Mouse (Mus musculus) ovary, postnatal 36 days (tissue): ENCODE measurements at regions not wholly inside any gene's neighbourhood (a gene's known extent, or its start where the extent isn't known, plus 50 kb on each side); places are given as distances from the start of the nearest gene placed in this dataset.

ENCODE experiments used
- DNase-seq: peaks from one replicate; pipeline ENCODE4 v3.0.0; 2022; ENCODE audit warnings: low spot score, mixed read lengths

DNA sequence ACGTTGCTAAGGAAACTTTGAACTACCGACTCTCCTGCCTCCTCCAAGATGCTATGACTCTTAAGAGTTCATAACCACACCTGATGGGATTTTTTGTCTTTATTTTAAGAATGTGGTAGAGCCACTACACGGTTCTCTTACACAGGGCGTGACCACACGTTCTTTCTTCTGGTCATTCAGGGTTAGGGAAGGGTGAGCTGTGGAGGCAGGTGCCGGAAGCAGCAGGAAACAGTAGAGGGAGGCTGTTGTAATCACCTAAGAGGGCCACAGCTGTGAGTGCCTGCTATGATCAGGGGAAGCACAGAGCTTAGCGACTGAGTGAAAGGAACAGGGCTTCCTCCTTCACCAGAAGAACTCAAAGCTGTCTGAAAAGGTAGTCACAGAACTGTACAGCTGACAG lies 50.6 kb upstream of the Larp1 start:
- no peak for DNase-seq

DNA sequence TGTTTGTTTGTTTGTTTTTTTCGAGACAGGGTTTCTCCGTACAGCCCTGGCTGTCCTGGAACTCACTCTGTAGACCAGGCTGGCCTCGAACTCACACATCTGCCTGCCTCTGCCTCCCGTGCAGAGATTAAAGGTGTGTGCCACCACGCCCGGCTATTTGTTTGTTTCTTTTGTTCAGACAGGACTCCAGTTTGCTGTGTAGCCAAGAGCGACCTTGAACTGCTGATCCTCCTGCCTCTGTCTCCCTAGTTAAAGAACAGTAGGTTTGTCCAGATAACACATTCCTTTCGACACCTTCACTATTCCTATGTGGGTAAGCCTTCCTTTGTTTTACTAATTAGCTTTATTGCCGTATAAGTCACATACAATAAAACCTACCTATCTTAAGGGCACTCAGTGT lies 52.0 kb upstream of the Larp1 start:
- DNase-seq, result no peak

DNA sequence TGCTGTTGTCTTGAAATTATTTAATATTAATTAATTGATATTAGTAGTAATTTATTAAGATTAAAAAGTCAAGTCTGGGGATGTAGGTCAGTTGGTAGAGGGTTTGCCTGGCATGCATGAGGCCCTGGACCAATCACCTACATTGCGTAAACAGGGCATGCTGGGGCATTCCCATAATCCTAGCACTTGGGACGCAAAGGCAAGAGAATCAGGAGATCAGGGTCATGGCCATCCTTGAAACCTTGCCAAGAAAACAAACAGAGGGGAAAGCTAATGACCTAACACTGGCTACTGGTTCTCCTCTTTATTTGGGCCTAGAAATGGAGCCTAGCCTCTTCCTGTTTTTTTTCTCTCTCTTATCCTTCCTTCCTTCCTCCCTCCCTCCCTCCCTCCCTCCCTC lies 52.8 kb upstream of the Larp1 start:
- no peak for DNase-seq

DNA sequence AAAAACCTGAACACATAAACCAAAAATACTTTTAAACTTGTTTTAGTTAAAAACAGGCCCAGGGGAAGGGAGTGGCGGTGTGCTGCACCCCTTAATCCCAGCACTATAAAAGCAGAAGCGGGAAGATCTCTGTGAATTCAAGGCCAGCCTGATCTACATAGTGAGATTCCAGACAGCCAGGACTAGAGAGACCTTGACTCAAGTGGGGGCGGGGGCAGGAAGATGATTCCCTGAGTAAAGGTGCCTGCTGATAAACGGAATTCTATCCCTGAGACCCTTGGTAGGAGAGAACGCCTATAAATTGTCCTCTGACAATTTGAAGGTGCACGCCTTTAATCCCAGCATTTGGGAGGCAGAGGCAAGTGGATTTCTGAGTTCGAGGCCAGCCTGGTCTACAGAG lies 53.4 kb upstream of the Larp1 start:
- DNase-seq, result no peak

DNA sequence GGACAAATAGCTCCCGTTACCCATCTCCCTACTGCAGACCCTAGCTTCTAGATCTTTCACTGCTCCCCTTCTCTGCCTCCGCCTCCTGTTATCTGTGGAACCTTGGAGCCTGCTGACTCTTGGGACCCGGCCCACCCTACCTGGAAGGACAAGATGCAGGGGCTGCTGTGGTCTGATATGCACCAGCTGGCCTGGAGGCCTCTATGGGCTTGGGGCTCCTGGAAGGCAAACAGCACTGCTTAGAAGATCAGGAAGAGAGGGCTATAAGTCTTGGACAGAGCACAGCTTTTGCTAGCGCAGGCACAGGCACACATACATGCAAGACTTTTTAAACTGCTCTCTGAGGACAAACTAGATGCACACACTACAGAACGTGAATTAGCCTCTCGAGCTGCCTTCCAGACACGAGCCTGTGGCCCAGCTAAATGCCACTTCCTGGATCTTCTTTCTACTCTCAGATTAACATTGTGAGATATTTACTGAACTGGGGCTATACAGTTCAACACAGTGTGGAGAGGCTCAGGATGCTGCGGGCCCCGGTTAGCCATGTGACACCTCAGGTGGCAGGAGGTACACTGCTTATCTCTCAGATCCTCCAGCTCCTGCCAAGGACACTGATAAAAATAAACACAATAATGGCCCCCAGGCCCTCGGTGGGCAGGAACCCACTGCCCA lies 54.2 kb upstream of the Larp1 start:
- DNase-seq, result no peak

DNA sequence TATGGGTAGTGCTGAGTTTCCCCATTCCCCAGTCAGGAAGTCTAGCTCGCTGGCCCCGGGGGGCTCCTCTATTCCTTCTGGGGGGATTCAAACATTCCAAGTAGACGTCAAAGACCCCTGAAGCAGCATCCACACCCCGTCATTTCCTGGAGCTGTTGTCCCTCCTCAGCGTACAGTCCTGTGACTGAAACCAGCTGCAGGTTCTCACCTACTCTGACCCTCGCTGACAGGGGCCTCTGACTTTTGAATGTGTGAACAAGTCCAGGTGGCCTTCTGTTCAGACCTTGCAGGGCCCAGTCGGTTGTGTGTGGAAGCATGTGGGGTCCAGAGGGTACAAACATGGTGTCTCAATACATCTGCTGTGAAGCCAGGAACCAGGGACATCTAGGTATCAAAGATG lies 55.2 kb upstream of the Larp1 start:
- DNase-seq, result no peak

DNA sequence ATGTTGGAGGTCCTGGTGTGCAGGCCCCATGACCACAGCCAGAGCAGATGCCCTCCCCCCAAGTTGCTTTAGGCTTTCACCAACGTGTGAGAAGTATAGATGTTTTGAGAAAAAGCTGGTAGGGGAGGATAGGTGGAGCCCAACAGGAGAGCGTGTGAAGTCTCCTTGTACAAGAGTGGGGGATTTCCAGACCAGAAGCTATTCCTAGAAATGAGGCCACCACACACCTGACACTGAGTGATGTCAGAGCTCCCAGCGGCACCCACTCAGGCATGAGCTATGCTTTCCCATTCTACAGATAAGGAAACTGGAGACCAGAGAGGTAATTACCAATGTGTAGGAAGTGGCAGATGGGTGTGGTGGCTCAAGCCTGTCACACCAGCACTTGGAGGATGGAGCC lies 56.2 kb upstream of the Larp1 start:
- DNase-seq, result no peak

DNA sequence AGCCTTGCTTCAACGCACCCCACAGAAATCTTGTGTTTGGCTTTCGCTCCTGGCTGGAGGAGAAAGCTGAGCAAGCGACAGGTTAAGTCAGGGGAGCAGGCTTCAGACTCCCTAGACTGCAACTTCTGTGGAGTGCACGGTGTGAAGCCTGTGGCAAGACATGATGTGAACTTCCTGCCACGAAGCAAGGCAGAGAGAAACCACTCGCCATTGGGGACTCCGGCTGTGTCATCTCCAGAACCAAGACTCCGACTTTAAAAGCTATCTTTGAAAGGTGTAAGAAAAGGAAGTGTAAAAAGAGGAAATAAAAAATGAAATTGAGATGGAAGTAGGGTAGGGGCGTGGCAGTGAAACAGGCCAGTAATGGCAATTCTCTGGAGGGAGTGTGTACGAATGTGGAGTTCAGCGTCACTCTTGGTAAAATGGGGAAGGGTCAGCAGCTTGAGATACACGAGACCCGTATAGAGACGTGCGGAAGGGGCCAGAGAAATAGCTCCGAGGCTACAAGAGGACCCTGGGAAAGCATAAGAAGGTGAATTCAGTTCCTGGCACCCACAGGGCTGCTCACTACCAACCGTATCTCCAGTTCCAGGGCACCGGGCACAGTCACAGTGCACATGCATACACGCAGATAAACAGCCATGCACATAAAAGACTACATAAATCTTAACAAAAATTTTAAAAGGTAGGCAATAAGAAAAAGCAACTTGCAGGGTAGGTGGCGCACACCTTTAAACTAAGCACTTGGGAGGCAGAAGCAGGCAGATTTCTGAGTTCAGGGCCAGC lies 57.1 kb upstream of the Larp1 start:
- DNase-seq, result no peak

DNA sequence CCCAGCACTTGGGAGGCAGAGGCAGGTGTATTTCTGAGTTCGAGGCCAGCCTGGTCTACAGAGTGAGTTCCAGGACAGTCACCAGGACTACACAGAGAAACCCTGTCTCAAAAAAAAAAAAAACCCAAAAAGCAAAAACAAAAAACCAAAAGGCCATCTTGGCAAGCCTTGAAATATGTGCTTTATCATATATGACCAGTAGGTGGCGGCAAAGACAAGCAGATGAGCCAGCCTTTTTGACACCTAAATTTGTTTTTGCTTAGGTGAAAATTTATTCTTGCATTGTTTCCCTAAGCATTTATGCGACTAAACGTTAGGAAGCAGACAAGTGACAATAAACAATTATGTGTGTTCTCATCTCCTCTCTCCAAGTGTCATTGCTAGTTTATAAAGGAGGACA lies 57.9 kb upstream of the Larp1 start:
- DNase-seq, result no peak

DNA sequence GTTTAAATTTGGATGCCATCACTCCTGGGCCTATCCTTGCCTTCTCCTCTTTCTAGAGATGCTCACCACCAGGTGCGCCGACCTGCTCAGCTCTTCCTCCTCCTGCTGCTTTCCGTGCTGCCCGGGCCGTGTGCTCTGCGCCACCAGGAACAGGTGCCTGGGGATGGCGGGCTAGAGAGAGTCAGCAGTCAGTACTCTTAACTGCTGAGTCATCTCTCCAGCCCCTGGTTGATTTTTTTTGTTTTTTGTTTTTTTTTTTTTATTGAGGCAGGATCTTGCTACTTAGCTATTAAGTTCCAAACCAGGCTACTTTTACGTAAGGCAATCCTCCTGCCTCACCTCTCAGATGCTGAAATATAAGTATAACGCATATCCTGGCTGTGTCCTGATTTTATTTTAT lies 59.8 kb upstream of the Larp1 start:
- DNase-seq, result no peak

DNA sequence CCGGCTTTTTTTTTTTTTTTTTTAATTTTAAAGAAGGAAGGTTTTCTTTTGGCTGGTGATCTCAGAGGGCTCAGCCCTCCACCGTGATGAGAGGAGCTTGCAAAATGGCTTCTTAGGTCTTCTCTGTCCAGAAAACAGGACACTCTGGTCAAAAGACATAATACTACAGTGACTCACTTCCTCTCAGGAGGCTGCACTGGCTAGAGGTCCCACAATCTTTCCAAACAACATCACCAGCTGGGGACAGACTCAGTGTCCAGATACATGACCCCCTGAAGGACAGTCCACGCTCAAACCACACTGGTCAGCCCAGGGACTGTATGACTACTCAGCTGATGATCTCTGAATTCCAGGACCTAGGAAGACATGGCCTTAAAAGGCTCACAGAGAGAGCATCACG lies 61.5 kb upstream of the Larp1 start:
- DNase-seq, result no peak

DNA sequence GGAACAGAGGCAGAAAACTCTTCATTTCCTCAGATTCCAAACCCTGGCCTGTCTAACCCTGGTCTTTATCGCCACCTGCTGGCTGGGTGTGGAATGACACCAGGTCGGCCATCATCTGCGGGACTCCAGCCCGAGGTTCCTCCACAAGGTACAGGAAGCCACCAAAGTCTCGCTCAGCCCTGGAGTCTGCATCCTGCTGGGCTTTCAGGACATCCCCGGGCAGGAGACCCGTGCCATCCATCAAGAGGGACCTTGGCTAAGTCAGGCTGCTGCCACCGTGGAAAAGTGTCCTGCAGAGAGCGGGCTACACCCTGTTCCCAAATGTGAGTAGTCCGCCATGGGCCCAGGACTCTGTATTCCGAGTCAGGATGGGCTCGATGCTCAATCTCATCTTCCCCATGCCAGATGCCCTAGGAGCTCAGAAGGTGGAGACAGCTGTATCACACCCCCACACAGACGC lies 74.4 kb upstream of the Larp1 start:
- DNase-seq, result peak; percentile 86

DNA sequence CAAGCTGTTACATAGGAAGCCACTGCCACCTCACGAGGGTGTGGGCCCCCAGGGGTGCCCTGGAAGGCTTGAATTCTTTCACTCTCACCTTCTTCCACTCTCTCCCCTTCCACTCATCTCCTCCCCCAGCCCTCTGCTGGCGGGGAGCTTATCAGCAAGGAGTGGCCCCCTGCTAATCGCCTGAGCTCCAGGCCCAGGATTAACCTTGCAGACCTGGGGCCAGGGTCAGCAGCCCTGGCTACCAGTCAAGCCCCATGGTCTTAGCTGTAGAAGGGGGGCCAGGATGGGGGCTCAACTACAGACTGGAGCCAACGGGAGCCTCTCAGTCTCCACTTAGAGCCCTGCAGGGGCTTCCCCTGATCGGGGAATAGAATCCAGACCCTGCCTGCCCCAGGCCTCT lies 75.8 kb upstream of the Larp1 start:
- no peak for DNase-seq

DNA sequence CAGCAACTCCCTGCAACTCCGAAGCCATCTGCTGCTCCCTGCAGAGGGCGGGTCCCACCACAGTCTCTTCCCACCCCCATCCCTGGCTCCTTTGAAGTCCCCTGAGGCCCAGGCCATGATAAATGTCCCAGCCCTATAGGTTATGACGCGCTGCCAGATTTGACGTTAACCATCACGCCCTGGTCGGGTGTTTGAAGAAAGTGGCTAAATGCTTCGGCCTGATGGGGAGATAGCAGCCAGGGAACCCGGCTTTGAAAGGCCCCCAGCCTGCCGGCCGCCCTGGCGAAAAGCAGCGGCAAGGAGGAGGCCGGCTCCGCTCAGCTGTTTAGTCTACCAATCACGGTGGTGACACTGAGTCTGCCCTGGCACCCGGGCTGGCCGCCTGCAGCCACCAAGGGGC lies 79.4 kb upstream of the Larp1 start:
- DNase-seq, result peak; percentile 32

DNA sequence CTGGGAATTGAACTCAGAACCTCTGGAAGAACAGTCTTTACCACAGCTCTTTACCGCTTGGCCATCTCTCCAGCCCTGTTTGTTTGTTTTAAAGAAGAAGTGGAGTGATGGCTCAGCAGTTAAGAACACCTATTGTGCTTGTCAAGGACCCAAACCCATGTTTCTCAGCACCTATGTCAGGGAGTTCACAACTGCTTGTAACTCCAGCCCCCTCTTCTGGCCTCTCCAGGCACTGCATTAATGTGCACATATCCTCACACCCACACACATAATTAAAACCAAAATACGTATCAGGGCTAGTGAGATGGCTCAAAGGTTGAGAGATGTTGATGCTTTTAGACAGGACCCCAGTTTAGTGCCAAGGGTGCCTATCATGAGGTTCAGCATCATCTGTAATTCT lies 87.6 kb upstream of the Hand1 start:
- DNase-seq, result no peak

DNA sequence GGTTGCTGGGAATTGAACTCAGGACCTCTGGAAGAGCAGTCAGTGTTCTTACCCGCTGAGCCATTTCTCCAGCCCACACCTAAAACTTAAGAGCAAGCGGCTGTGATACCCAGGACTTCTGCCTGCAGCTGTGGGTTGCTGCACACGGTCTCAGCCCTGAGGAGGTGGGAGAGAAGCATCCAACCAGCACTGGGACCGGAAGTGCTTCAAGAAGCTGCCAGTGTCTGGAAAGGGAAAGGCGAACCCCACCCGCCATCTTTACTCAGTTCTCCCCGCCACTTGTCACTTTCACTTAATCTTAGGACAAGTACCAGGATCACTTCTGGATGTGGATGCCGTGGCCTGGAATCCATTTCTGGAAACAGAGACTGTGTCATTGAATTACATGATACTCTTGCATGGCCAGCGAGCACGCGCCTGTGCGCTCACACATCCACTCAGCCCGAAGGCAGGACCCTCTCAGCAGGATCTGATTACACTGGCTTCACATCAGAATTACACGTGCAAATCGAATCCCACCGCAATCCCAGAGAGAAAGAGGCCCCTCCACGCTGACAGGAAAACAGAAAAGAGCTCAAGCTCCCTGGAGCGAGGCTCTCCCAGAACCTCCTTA lies 85.9 kb upstream of the Hand1 start:
- DNase-seq, result no peak

DNA sequence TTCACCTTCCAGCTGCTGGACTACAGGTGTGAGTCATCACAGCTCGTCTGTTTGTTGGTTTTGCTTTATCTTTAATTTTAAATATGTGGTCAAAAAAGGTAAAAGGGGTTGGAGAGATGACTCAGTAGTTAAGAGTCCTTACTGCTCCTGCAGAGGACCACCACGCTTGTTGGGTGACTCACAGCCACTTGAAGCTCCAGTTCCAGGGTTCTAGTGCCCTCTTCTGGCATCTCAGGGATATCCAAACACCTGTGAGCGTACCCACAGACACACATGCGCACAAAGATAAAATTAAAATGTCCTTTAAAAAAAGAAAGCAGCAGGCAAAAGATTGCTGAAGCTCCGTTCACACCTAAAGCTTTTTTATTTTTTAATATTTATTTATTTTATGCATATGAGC lies 85.4 kb upstream of the Hand1 start:
- DNase-seq, result no peak

DNA sequence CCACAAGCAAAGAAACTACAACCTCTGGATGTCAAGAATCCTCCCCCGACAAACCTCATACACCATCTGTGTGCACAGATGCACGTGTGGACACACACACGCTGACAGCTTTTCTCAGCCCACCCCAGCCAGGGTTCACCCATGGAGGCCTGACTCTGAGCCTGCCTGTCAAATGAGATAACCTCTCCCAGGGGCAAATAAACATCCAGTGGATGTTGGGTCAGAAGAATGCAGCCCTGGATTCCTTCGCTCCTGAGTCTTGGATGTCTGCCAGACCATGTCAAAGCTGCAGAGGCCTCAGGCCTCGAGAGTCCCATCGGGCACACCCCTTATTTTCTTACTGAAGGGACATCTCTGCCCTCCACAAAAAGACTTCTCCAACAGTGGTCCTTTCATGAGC lies 83.4 kb upstream of the Hand1 start:
- DNase-seq, result no peak

DNA sequence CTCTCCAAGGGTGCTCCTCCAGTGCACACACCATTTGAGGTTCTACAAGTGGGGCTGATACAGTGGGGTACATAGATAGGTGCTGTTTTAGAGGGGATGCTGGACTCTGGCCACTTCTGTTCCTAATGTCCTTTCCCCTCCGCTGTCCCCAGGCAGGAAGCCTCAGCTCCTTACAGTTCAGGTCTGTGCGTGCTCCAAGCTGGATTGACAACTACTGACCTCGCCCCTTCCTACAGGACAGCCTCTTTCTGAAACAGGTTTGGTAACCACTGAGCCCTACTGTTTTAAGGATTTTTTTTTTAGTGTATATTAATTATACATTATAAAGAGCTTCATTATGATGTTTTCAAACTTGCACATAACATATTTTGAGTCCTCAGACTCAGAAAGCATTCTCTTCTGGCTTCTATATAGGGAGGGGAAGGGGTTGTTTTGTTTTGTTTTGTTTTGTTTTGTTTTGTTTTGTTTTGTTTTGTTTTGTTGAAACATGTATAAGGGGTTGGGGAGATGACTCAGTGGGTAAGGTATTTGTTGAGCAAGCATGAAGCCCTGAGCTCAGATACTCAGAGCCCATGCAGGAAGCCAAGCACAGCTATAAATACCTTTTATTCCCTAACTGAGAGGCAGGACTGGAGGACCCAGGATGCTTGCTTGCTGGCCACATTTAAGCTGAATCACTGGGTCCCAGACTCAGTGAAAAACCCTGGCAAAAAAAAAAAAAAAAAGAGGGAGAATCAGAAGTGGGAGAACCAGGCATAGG lies 81.4 kb upstream of the Hand1 start:
- no peak for DNase-seq

DNA sequence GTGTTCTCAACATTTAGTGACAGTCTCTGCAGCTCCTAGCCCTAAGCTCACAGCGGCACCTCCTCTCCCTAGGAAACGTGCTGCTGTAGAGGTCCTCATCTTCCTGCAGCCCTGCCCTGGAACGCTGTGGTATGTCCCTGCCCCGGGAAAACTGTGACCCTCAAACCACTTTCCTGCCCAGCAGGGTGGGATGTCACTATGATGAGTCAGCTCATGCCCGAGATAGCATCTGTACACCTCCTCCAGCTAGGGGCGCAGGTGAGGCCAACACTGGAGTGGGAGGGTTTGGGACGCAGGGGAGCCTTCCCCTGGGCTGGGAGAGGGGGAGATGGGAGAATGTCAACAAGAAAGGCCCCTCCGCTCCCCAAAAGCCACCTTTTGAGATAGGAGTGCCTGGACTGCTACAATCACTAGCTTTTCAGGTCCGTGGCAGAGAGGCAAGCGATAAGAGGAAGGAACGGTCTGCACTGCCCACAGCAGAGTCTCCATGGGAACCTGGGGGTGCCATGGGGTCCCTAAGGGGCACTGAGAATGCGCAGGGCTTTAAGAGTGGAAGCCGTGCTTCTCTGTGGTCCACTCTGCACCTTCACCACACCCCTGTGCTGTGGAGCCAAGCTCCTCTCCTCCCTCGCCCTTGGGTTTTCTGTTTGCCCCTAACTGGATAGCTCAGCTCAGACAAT lies 80.5 kb upstream of the Hand1 start:
- no peak for DNase-seq

DNA sequence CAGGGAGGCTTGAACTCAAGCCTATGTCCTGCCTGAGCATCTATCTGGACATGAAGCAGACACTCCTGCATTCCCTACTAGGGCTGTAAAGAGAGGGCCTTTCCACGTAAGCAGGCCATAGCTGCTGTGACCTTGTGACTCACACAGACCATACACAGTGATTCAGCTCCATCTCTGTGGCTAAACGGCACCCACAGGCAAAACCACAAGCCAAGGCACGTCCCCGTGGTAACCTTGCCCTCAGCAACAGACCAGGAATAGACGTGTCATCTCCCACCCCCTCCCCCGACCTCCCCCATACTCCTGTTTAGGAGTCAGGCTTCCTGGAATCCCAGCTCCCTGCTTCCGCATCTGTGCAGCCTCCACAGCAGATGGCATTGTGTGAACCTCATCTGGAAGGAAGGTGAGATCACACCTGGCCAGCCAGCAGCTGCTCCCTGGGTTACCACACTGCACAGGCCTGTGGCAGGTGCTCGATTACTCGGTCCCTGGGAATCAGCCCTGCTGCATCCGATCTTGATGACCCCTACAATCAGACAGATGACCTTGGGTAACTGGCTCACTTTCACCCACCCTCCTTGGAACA lies 79.2 kb upstream of the Hand1 start:
- DNase-seq, result no peak

DNA sequence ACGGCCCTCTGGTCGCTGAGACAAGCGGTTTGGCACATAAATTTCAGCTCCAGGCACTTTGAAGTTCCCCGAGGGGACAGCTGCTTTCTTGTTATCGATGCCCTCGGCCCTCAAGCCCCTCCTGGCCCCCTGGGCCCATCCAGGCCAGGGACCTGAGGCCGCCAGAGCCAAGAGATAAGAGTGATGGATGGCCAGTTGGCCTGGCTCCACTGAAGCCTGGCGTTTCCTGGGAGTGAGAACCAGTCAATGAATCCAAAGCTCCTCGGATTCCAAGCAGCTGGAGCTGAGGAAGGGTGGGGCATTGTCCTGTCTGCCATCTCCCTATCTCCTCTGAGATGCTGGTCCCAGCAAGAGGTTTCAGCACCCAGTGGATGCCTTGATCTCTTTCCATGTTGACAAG lies 71.6 kb upstream of the Hand1 start:
- no peak for DNase-seq
